Mouse (Mus musculus) small intestine, adult 2 months (tissue): Measurements from ENCODE around the gene Shisa9.

ENCODE experiments used
- CTCF ChIP-seq: fragments of 200-500 bp; IDR thresholded peaks from 2 replicates; pipeline ENCODE4 v1.5.1; 2012; ENCODE audit warnings: low read depth, mild to moderate bottlenecking, control low read depth, inconsistent platforms, low read length, moderate library complexity, mixed read lengths; ENCODE audit not compliant: insufficient replicate concordance, insufficient read length; ENCODE audit errors: extremely low read depth
- POLR2A ChIP-seq: fragments of 200-500 bp; IDR thresholded peaks from 2 replicates; pipeline ENCODE4 v1.6.1; 2012; ENCODE audit warnings: low read depth, mild to moderate bottlenecking, control low read depth, inconsistent platforms, low read length, moderate library complexity

- TF ChIP-seq POLR2A (no peak), CTCF (no peak)
Observed at GRCm38 (mm10) chr16:12238611-12239010, 254.7 kb downstream of the Shisa9 start.
